Mouse (Mus musculus) lung, embryonic 16.5 days (tissue): ENCODE measurements at regions not wholly inside any gene's neighbourhood (a gene's known extent, or its start where the extent isn't known, plus 50 kb on each side); places are given as distances from the start of the nearest gene placed in this dataset.

Source experiments
- ATAC-seq: fragments of 200-750 bp; cut with Nextera tagmentation; 2 replicates; pipeline ENCODE4 v1.8.0; 2017; ENCODE audit warnings: low read depth, mild to moderate bottlenecking, moderate library complexity
- H3K27ac ChIP-seq: fragments of 300-500 bp; sonication (generic); 2 replicates; pipeline ENCODE4 v1.5.1; 2014; ENCODE audit warnings: mild to moderate bottlenecking, control low read depth, low read length
- H3K27me3 ChIP-seq: fragments of 300-500 bp; sonication (generic); 2 replicates; pipeline ENCODE4 v1.6.1; 2014; ENCODE audit warnings: low read depth, low read length, mixed read lengths; ENCODE audit not compliant: control insufficient read depth, insufficient read depth
- H3K36me3 ChIP-seq: fragments of 300-500 bp; sonication (generic); 2 replicates; pipeline ENCODE4 v1.6.1; 2014; ENCODE audit warnings: low read length; ENCODE audit not compliant: control insufficient read depth, insufficient read depth
- H3K4me1 ChIP-seq: fragments of 300-500 bp; sonication (generic); replicated peaks from 2 replicates; pipeline ENCODE4 v1.6.1; 2014; ENCODE audit warnings: low read length, mixed read lengths; ENCODE audit not compliant: control insufficient read depth, insufficient read depth
- H3K4me2 ChIP-seq: fragments of 300-500 bp; sonication (generic); 2 replicates; pipeline ENCODE4 v1.6.1; 2014; ENCODE audit warnings: low read depth, low read length, control low read depth
- H3K4me3 ChIP-seq: fragments of 300-500 bp; sonication (generic); 2 replicates; pipeline ENCODE4 v1.5.1; 2014; ENCODE audit warnings: mild to moderate bottlenecking, low read length, control low read depth
- H3K9ac ChIP-seq: fragments of 300-500 bp; sonication (generic); 2 replicates; pipeline ENCODE4 v1.6.1; 2014; ENCODE audit warnings: low read length, control low read depth
- H3K9me3 ChIP-seq: fragments of 300-500 bp; sonication (generic); 2 replicates; pipeline ENCODE4 v1.6.1; 2016; ENCODE audit warnings: low read length; ENCODE audit not compliant: control insufficient read depth
- WGBS: fragments of 180-500 bp; shearing (Covaris S2); extraction: QIAGEN DNeasy Blood & Tissue Kit; methylation state at CpG from one replicate; pipeline ENCODE4 v1.1.7; 2014; 5-methylcytosine and 5-hydroxymethylcytosine counted together

- H3K27ac ChIP-seq = no peak overlapping the region
- H3K36me3 ChIP-seq = no peaks in the 10 kb centered on the region
- H3K9ac ChIP-seq = no peak overlapping the region
- no peaks in the 10 kb centered on the region for H3K4me1 ChIP-seq
- H3K4me3 ChIP-seq = no peak overlapping the region
- WGBS = 42% methylated on average over 4 of the region's 4 CpGs
- H3K4me2 ChIP-seq = no peak overlapping the region
- ATAC-seq = no peak
- no peaks in the 10 kb centered on the region for H3K9me3 ChIP-seq
- no peaks in the 10 kb centered on the region for H3K27me3 ChIP-seq
These were observed 135.6 kb upstream of the Ctnna2 start for GRCm38 (mm10) chr6:78115079-78115478.

- Histone ChIP-seq H3K9me3 (no peaks in the 10 kb centered on the region; the same call in 1 of the 2 replicates), H3K27me3 (no peaks in the 10 kb centered on the region), H3K9ac (no peak overlapping the region), H3K4me1 (no peaks in the 10 kb centered on the region), H3K36me3 (no peaks in the 10 kb centered on the region), H3K4me2 (no peak overlapping the region), H3K4me3 (no peak overlapping the region), H3K27ac (no peak overlapping the region)
- ATAC-seq = no peak
- 81% methylated on average over 2 of the region's 2 CpGs for WGBS
These were observed 103.0 kb upstream of the Ctnna2 start for GRCm38 (mm10) chr6:78082528-78082927.

- Histone ChIP-seq H3K9me3 (no peaks in the 10 kb centered on the region), H3K4me1 (no peaks in the 10 kb centered on the region), H3K4me3 (no peak overlapping the region), H3K9ac (no peak overlapping the region), H3K27me3 (no peaks in the 10 kb centered on the region), H3K27ac (no peak overlapping the region), H3K36me3 (no peaks in the 10 kb centered on the region), H3K4me2 (no peak overlapping the region)
- 43% methylated on average over 4 of the region's 4 CpGs for WGBS
- peak; percentile 73 for ATAC-seq
These were observed 99.4 kb upstream of the Ctnna2 start for GRCm38 (mm10) chr6:78078919-78079318.

GRCm38 (mm10) chr6:78066323-78066722 is 86.8 kb upstream of the Ctnna2 start:
- Histone ChIP-seq H3K4me2 (no peak overlapping the region), H3K9me3 (no peaks in the 10 kb centered on the region), H3K27ac (no peak overlapping the region), H3K4me3 (no peak overlapping the region), H3K27me3 (no peaks in the 10 kb centered on the region), H3K4me1 (no peaks in the 10 kb centered on the region), H3K36me3 (no peaks in the 10 kb centered on the region), H3K9ac (no peak overlapping the region)
- 85% methylated on average over 1 of the region's 1 CpGs for WGBS
- no peak for ATAC-seq

GRCm38 (mm10) chr6:78065737-78066136 is 86.2 kb upstream of the Ctnna2 start:
- WGBS = 44% methylated on average over 2 of the region's 2 CpGs
- Histone ChIP-seq H3K27me3 (no peaks in the 10 kb centered on the region), H3K9me3 (no peaks in the 10 kb centered on the region), H3K27ac (no peak overlapping the region), H3K36me3 (no peaks in the 10 kb centered on the region), H3K4me1 (no peaks in the 10 kb centered on the region), H3K4me2 (no peak overlapping the region), H3K4me3 (no peak overlapping the region), H3K9ac (no peak overlapping the region)
- no peak for ATAC-seq
